Mouse (Mus musculus): Measurements from ENCODE around the gene Pcx. TPM values are rescaled to one million over a fixed set of nuclear protein-coding genes. Genes with fewer than 3 reads are reported as not detected.
A peak's percentile ranks its signal among the peaks of the same experiment; 100 is the strongest.

Pcx gene
- polyA plus RNA-seq, 1 experiment from 2014 or later: 12.4 TPM

GRCm38 (mm10) chr19:4477345-4478189 lies 32.7 kb upstream of the Pcx start, which contains the start of gene Syt12:
Gene Syt12 (minus strand): TSS chr19:4477447.
- peak within 1 kb of the TSS; percentile 45 for H3K4me3 ChIP-seq (ENCODE audit: low read depth, low read length)
- peaks cover 31% of the 10 kb centered on the region for H3K27me3 ChIP-seq (ENCODE audit: control insufficient read depth, insufficient read depth, low read length)
- H3K36me3 ChIP-seq (ENCODE audit: control insufficient read depth, insufficient read depth, low read length): no peaks in the 10 kb centered on the region
- H3K27ac ChIP-seq (replicated peaks; ENCODE audit: low read depth, low read length): no peak within 1 kb of the TSS
- H3K9me3 ChIP-seq (ENCODE audit: control insufficient read depth, low read length): no peaks in the 10 kb centered on the region
- ATAC-seq (ENCODE audit: insufficient number of reproducible peaks, low FRiP score, low TSS enrichment, low read depth): no peak
- peak within 1 kb of the TSS; percentile 92 for H3K4me2 ChIP-seq (ENCODE audit: low read depth, severe bottlenecking)
- DNase-seq (ENCODE audit: low spot score): no peak
- H3K4me1 ChIP-seq (ENCODE audit: control insufficient read depth, insufficient read depth, low read length): 0 out of 2 replicates have a peak, but pooled peaks cover 3% of the 10 kb centered on the region
- WGBS: 36% methylated on average over 21 of the region's 21 CpGs
- peak within 1 kb of the TSS; percentile 41 for H3K9ac ChIP-seq (ENCODE audit: low read length)

GRCm38 (mm10) chr19:4478190-4478516 lies 32.1 kb upstream of the Pcx start:
- ATAC-seq (ENCODE audit: insufficient number of reproducible peaks, low FRiP score, low TSS enrichment, low read depth) (no peak), DNase-seq (ENCODE audit: low spot score) (peak; percentile 31)
- Histone ChIP-seq H3K4me3 (ENCODE audit: low read depth, low read length) (no peak overlapping the region), H3K9me3 (ENCODE audit: control insufficient read depth, low read length) (no peaks in the 10 kb centered on the region), H3K4me2 (ENCODE audit: low read depth, severe bottlenecking) (no peak overlapping the region), H3K9ac (ENCODE audit: low read length) (no peak overlapping the region), H3K27me3 (ENCODE audit: control insufficient read depth, insufficient read depth, low read length) (peaks cover 31% of the 10 kb centered on the region), H3K27ac (replicated peaks; ENCODE audit: low read depth, low read length) (no peak overlapping the region), H3K36me3 (ENCODE audit: control insufficient read depth, insufficient read depth, low read length) (no peaks in the 10 kb centered on the region), H3K4me1 (ENCODE audit: control insufficient read depth, insufficient read depth, low read length) (0 out of 2 replicates have a peak, but pooled peaks cover 3% of the 10 kb centered on the region)
- 32% methylated on average over 1 of the region's 1 CpGs for WGBS

- DNase-seq (ENCODE audit: low spot score) (no peak), ATAC-seq (ENCODE audit: insufficient number of reproducible peaks, low FRiP score, low TSS enrichment, low read depth) (no peak)
- Histone ChIP-seq H3K27ac (replicated peaks; ENCODE audit: low read depth, low read length) (no peak overlapping the region), H3K4me3 (ENCODE audit: low read depth, low read length) (no peak overlapping the region), H3K4me1 (ENCODE audit: control insufficient read depth, insufficient read depth, low read length) (0 out of 2 replicates have a peak, but pooled peaks cover 3% of the 10 kb centered on the region), H3K27me3 (ENCODE audit: control insufficient read depth, insufficient read depth, low read length) (peaks cover 26% of the 10 kb centered on the region), H3K36me3 (ENCODE audit: control insufficient read depth, insufficient read depth, low read length) (no peaks in the 10 kb centered on the region), H3K4me2 (ENCODE audit: low read depth, severe bottlenecking) (no peak overlapping the region), H3K9me3 (ENCODE audit: control insufficient read depth, low read length) (no peaks in the 10 kb centered on the region), H3K9ac (ENCODE audit: low read length) (no peak overlapping the region)
- 89% methylated on average over 2 of the region's 2 CpGs for WGBS
These were observed 30.2 kb upstream of the Pcx start for GRCm38 (mm10) chr19:4480041-4480440.

- H3K27ac ChIP-seq (replicated peaks; ENCODE audit: low read depth, low read length): no peak overlapping the region
- H3K9me3 ChIP-seq (ENCODE audit: control insufficient read depth, low read length): no peaks in the 10 kb centered on the region
- 0 out of 2 replicates have a peak, but pooled peaks cover 2% of the 10 kb centered on the region for H3K4me1 ChIP-seq (ENCODE audit: control insufficient read depth, insufficient read depth, low read length)
- no peak for ATAC-seq (ENCODE audit: insufficient number of reproducible peaks, low FRiP score, low TSS enrichment, low read depth)
- peaks cover 15% of the 10 kb centered on the region for H3K27me3 ChIP-seq (ENCODE audit: control insufficient read depth, insufficient read depth, low read length)
- no peaks in the 10 kb centered on the region for H3K36me3 ChIP-seq (ENCODE audit: control insufficient read depth, insufficient read depth, low read length)
- no peak overlapping the region for H3K4me3 ChIP-seq (ENCODE audit: low read depth, low read length)
- no peak overlapping the region for H3K9ac ChIP-seq (ENCODE audit: low read length)
- DNase-seq (ENCODE audit: low spot score): no peak
- WGBS: 46% methylated on average over 4 of the region's 4 CpGs
- H3K4me2 ChIP-seq (ENCODE audit: low read depth, severe bottlenecking): no peak overlapping the region
These were observed 28.9 kb upstream of the Pcx start for GRCm38 (mm10) chr19:4481326-4481725.

- DNase-seq (ENCODE audit: low spot score) (no peak), ATAC-seq (ENCODE audit: insufficient number of reproducible peaks, low FRiP score, low TSS enrichment, low read depth) (no peak)
- H3K27ac ChIP-seq (replicated peaks; ENCODE audit: low read depth, low read length): no peak overlapping the region
These were observed 28.0 kb upstream of the Pcx start for GRCm38 (mm10) chr19:4482111-4482859.

GRCm38 (mm10) chr19:4485006-4485405 lies 25.3 kb upstream of the Pcx start:
- Histone ChIP-seq H3K27me3 (ENCODE audit: control insufficient read depth, insufficient read depth, low read length) (no peaks in the 10 kb centered on the region), H3K4me2 (ENCODE audit: low read depth, severe bottlenecking) (no peak overlapping the region), H3K27ac (replicated peaks; ENCODE audit: low read depth, low read length) (no peak overlapping the region), H3K9me3 (ENCODE audit: control insufficient read depth, low read length) (no peaks in the 10 kb centered on the region), H3K4me1 (ENCODE audit: control insufficient read depth, insufficient read depth, low read length) (no peaks in the 10 kb centered on the region), H3K4me3 (ENCODE audit: low read depth, low read length) (no peak overlapping the region), H3K9ac (ENCODE audit: low read length) (no peak overlapping the region), H3K36me3 (ENCODE audit: control insufficient read depth, insufficient read depth, low read length) (no peaks in the 10 kb centered on the region)
- 69% methylated on average over 5 of the region's 5 CpGs for WGBS
- DNase-seq (ENCODE audit: low spot score) (no peak), ATAC-seq (ENCODE audit: insufficient number of reproducible peaks, low FRiP score, low TSS enrichment, low read depth) (no peak)

More at GRCm38 (mm10) chr19:4482111-4482859, 28.0 kb upstream of the Pcx start:
- Histone ChIP-seq H3K4me3 (ENCODE audit: low read depth, low read length) (no peak overlapping the region), H3K9ac (ENCODE audit: low read length) (no peak overlapping the region), H3K4me2 (ENCODE audit: low read depth, severe bottlenecking) (no peak overlapping the region), H3K4me1 (ENCODE audit: control insufficient read depth, insufficient read depth, low read length) (no peaks in the 10 kb centered on the region), H3K27me3 (ENCODE audit: control insufficient read depth, insufficient read depth, low read length) (peaks cover 5% of the 10 kb centered on the region), H3K36me3 (ENCODE audit: control insufficient read depth, insufficient read depth, low read length) (no peaks in the 10 kb centered on the region), H3K9me3 (ENCODE audit: control insufficient read depth, low read length) (no peaks in the 10 kb centered on the region)
- 87% methylated on average over 3 of the region's 3 CpGs for WGBS

GRCm38 (mm10) chr19:4487877-4488276 lies 22.4 kb upstream of the Pcx start:
- no peak overlapping the region for H3K9ac ChIP-seq (ENCODE audit: low read length)
- DNase-seq (ENCODE audit: low spot score) (no peak), ATAC-seq (ENCODE audit: insufficient number of reproducible peaks, low FRiP score, low TSS enrichment, low read depth) (no peak)
- H3K4me2 ChIP-seq (ENCODE audit: low read depth, severe bottlenecking): no peak overlapping the region
- H3K27me3 ChIP-seq (ENCODE audit: control insufficient read depth, insufficient read depth, low read length): no peaks in the 10 kb centered on the region
- WGBS: 65% methylated on average over 2 of the region's 2 CpGs
- no peak overlapping the region for H3K27ac ChIP-seq (replicated peaks; ENCODE audit: low read depth, low read length)
- no peaks in the 10 kb centered on the region for H3K36me3 ChIP-seq (ENCODE audit: control insufficient read depth, insufficient read depth, low read length)
- 0 out of 2 replicates have a peak, but pooled peaks cover under 1% of the 10 kb centered on the region for H3K4me1 ChIP-seq (ENCODE audit: control insufficient read depth, insufficient read depth, low read length)
- no peaks in the 10 kb centered on the region for H3K9me3 ChIP-seq (ENCODE audit: control insufficient read depth, low read length)
- no peak overlapping the region for H3K4me3 ChIP-seq (ENCODE audit: low read depth, low read length)

- H3K4me3 ChIP-seq (ENCODE audit: low read depth, low read length): no peak overlapping the region
These were observed 19.1 kb upstream of the Pcx start for GRCm38 (mm10) chr19:4491080-4491695.

More at GRCm38 (mm10) chr19:4491080-4491695, 19.1 kb upstream of the Pcx start:
- no peaks in the 10 kb centered on the region for H3K9me3 ChIP-seq (ENCODE audit: control insufficient read depth, low read length)
- no peak overlapping the region for H3K27ac ChIP-seq (replicated peaks; ENCODE audit: low read depth, low read length)
- ATAC-seq (ENCODE audit: insufficient number of reproducible peaks, low FRiP score, low TSS enrichment, low read depth) (no peak), DNase-seq (ENCODE audit: low spot score) (no peak)
- H3K4me1 ChIP-seq (ENCODE audit: control insufficient read depth, insufficient read depth, low read length): 0 out of 2 replicates have a peak, but pooled peaks cover 2% of the 10 kb centered on the region
- no peak overlapping the region for H3K9ac ChIP-seq (ENCODE audit: low read length)
- no peak overlapping the region for H3K4me2 ChIP-seq (ENCODE audit: low read depth, severe bottlenecking)
- H3K36me3 ChIP-seq (ENCODE audit: control insufficient read depth, insufficient read depth, low read length): no peaks in the 10 kb centered on the region
- 67% methylated on average over 10 of the region's 10 CpGs for WGBS
- H3K27me3 ChIP-seq (ENCODE audit: control insufficient read depth, insufficient read depth, low read length): no peaks in the 10 kb centered on the region

Measured in limb, embryonic 11.5 days (tissue).